Mouse (Mus musculus): Measurements from ENCODE around the gene Gm10283.
"Not testable (repeated sequence)": the region's sequence is repeated elsewhere in the genome, so short reads cannot be mapped to it uniquely, and the experiment has no call there.

The Gm10283 gene

DNA sequence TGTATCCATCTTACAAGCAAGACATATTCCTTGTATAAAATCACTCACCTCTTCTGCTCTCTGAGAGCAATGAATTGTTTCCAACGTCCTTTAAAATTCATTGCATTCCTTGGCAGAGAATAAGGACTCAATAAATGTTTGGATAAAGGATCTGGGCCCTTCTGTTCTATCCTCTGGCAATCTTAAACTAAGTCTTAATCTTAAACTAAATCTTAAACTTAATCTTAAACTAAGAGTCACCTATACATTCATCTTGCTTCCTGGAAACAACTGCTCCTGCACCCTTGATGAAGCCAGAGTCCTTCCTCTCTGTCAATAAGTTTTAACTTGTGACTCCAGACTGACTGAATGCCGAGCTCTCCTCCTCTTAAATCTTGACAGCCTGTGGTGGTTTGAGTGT, at the start of gene Gm10283:
Gm10283 (minus strand) TSS at position 101 of the 400 bp plus-strand sequence.
- no peak for DNase-seq (ENCODE audit: low spot score)

DNA sequence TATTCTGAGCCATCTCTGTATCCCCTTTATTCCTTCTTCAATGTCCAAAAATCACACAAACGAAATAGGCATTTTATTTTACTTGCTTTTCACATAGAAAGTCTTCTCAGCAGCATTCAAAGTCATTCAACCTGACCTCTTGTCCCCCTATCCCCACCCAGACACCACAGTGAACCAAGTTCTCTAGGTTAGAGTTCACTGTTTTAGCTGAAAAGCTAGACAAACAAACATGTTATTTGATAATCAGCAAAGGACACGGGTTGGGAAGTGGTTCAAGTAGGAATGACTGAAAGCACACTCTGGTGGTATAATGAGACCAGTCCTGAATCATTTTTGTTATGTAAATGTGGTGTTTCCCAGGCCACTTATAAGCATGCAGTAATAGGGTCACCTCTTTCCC, 31.9 kb upstream of the Gm10283 start:
- DNase-seq (ENCODE audit: low spot score) = no peak

DNA sequence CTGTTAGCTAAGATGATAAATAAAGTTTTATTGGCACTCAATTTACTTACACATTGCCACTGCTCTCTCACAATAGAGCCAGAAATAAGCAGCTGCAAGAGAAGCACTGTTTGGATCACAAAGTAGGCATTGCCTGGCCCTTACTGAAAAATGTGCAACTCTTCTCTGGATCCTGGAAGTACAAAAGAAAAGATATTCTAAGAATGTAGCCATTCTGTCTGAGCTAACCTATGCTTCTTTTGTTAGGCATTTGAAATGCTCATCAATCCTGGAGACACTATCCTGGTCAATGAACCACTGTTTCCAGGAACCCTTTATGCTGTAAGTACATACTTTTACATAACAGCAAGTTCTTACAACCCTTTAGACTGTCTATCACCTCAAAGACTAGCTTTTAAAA, 15.3 kb upstream of the Gm10283 start:
- DNase-seq (ENCODE audit: low spot score) = no peak

DNA sequence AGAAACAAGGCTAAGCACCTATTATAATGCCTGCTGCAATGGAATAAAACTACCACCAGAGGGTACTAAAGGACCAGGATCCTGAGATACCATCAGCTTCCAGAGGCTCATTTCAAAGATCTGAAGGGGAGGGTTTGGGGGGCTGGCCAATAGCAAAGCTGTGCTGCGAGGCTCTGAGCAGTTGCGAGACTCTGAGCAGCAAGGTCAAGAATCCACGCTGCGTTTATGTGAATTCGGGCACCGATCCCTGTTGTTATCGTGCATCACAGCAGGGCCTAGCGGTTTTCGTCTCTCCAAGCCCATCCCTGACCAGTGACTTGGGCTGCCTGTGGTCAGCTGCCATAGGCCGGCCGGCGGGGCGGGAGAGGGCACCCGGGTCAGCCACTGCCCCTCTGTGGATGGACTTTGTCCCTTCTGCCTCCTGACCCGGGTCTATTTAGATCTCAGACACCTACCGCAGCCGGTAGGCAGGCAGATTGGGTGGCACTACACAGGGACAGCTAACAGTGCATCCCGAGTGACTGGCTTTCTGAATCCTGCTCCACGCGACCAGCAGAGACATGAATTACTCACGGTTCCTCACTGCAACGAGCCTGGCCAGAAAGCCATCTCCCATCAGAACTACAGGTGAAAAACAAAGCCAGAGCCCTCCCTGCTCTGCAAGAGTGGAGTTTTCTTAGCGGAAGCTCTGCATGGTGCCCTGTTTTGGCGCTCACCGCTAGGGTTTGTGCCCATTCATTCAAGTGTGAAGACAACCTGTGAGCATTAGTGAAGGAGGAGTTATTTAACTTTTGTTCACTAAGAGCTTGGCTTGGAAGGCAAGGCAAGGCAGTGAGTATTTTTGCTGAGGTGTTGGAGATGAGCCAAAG, 2.9 kb upstream of the Gm10283 start, which contains the start of gene Aadat:
Aadat (plus strand) TSS at position 280 of the 869 bp plus-strand sequence.
- DNase-seq (ENCODE audit: low spot score) = peak; percentile 26

DNA sequence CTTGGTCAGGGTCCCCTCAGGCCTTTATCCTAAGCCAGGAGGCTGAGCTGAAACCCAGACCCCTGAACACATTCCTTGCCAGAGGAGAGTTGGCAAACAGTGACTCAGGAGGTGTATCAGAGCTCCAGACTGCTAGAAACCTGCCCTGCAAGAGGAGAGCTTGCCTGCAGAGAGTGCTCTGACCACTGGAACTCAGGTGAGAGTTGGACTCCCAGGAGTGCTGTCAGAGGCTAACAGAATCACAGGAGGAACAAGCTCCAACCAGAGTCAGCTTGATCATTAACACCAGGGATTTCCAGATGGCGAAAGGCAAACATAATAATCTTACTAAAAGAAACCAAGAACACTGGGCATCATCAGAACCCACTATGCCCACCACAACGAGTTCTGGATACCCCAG, 8.0 kb downstream of the Gm10283 start:
- DNase-seq (ENCODE audit: low spot score) = not testable (repeated sequence)

DNA sequence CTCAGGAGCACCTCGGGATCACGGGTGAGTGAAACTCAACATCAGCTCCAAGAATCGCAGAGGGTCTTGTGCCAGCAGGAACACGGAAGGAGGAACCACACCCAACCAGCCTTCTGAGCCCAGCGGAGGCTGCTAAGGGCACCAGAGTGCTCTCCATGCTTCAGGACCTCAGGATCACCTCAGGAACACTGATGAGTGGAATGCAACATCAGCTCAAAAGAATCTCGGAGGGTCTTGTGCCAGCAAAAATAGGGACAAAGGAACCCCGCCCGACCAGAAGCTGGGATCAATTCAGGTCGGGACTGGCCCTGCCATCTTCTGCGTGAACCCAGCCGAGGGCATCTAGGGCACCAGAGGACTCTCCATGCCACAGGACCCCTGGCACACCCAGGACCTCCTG, 8.4 kb downstream of the Gm10283 start:
- no peak for DNase-seq (ENCODE audit: low spot score)

DNA sequence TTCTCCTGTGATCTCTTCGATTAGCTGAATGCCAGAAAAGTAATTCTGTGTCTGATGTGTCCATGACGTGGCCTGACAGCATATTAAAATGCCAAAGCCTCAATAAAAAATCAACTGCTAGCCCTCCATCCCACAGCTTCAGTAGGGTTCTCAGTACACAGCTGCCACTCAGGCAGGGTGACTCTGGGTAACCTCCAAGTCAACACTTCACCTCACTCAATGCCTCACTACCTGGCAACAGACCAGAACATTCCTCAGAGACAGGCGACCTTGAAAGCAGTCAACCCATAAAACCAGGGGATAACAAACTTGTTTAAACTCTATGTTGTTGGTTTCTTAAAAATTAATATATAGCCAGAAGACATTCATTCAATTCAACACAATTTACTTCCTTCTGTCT, 10.5 kb downstream of the Gm10283 start:
- DNase-seq (ENCODE audit: low spot score) = no peak

DNA sequence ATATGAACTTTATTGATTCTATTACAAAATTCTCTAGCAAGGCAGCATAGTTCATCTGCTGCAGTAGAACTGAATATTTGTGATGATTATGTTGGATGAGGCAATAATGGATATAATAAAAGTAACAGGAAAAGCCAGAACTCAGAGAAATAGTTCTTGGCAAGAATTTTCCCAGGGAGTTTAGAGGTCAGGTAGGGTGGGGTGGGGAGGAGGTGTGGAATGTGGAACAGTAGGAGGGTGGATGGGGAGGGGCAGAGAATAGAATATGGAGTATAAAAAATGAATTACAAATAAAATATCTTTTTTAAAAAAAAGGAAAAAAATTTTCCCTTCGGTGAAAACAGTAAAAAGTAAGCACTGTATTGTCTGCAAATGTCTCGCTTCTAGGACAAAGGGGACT, 11.1 kb downstream of the Gm10283 start:
- DNase-seq (ENCODE audit: low spot score) = no peak

DNA sequence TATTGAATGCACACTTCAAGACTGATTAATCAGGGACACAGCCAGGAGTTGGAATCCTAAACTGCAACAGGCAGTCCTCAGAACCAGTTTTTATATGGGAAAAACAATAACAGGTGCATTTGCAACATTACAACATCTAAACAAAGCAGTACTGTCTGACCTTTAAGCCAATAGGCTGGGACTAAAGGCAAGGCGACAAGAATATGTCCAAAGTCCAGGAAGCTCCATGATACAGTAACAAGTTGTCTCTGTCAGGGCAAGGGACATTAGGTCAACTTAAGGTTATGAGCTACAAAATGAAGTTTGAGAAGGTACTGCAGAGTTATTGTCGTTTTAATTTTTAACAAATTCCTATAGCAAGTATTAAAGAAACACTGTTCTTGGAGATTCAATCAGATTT, 12.9 kb downstream of the Gm10283 start:
- no peak for DNase-seq (ENCODE audit: low spot score)

DNA sequence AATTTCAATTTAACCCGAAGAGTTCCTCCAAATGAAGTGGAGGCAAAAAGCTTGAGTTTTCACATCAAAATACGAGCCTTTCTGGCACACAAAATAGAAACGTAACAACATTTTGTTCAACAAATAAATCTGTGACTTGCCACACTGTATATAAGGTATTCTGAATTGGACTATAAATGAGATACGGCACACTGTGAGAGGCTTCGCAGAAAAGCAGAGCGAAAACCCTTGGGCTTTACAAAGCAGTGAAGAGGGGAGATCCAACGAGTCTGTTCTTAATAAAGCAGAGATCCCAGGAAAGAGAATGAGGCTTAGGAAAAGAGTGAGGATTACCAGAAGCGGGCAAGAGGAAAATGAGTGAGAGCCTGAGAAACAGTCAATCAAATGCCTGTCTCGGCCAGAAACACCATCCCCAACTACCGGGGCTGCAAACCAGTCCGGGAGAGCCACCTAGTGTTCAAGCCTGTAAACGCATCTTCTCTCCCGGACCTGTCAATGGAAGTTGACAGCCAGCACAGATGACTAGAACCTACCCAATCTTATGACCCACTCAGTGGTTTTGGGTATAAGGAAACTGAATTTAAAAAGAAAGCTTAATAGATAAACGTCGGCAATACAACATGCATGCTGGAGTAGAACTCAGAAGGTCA, 36.2 kb downstream of the Gm10283 start:
- peak; percentile 5 for DNase-seq (ENCODE audit: low spot score)

DNA sequence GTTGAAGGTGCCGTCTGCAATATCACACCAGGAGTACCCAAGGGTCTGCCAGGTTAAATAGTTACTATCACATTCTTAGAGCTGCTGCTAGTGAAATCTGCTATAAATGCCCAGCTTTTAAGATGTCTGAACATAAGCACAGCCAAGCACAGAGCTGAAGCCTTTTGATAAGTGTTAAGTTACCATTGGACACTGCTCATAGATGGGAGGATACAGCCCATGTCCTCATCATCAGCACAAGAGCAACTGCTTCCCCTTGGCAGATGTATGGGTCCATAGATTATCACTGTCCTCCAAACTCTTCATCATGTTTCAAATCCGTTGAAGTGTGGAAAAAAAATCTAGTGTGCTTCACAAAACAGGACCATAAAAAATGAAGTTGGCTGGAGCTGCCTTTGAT, 53.7 kb downstream of the Gm10283 start:
- no peak for DNase-seq (ENCODE audit: low spot score)

DNA sequence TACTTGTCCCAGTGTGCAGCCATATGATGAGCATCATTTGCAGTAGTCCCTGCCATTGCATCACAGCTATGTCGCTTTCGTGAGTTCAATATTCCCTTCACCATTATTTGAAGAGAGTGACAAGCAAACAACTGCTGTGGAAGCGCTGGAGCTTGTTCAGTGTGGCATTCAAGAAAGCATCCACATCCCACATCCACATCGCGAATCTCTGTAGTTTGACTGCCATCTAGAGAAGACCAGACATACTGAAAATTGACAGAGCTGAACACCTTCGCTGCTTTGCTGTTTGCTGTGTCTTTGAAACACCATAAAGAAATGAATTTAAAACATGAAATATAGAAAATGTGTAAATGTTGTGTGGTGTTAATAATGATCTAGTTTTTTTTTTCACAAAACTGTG, 58.0 kb downstream of the Gm10283 start:
- DNase-seq (ENCODE audit: low spot score) = no peak

DNA sequence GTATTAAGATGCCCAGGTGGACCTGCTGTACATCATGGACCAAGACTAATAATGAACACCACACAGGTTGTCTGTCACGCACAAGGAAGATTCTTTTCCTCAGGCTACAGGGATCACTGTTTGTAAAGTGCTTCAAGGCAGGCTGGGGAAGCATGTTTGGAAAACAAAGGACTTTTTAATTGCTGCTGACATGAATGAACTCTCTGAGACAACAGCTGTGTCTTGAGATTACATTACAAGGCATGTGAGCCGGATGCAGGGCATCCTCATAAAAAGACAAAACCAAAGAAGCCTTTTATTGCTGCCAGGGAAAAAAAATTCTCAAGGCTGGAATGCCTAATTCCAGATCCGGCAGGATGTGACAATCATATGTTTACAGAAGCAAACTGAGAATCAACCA, 64.4 kb downstream of the Gm10283 start:
- DNase-seq (ENCODE audit: low spot score) = no peak

DNA sequence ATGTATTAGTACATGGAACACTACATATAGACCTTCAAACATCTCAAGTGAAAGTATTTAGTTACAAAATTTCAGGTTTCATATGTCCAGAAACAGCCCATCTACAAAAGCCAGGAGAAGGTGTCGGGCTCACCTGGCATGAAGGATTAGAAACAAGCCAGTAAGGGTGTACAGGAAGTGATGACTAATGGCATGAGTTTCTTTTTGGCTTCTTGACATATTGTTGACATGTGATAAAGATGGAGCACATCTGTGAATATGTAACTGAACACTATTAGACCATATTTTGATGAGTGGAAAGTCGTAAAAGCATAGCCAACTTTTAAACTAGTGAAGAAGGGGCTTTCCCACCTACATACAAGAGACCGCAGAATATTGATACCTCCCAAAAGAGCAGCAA, 66.1 kb downstream of the Gm10283 start:
- DNase-seq (ENCODE audit: low spot score) = no peak

DNA sequence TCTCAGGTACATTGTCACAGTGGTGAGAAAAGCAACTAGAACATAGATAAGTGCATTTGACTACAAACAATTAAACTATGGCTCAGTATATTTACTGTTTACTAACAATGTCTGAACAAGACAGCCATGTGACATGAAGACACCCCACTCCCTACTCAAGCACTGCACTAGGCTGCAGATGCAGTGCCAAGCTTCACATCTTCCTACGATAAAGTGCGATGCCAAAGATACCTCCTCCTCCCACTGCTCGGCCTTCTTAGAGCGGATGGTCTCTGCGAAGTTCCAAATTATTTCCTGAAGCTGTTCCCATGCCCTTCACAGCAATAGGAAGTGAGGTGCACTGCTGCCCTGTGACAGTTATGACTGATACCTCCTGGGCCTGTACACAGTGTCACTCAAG, 70.3 kb downstream of the Gm10283 start:
- no peak for DNase-seq (ENCODE audit: low spot score)

DNA sequence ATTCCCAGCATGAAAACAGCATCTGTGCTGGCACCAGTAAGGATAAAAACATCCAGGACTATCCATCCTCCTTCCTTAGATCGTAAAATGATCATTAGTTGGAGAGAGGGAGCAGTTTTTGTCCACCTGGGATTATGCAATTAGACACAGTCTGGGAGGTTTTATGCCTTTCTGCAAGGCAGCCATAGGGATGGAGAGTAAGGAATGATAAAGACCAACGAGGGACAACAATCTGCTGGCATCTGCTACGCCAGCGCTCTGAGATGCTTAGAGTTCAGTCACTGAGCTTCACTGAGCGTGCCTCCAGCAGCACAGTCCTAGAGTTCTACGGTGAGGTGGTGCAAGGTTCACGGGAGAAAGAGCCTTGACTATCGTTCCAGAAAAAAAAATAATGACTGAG, 96.6 kb downstream of the Gm10283 start:
- DNase-seq (ENCODE audit: low spot score) = no peak

DNA sequence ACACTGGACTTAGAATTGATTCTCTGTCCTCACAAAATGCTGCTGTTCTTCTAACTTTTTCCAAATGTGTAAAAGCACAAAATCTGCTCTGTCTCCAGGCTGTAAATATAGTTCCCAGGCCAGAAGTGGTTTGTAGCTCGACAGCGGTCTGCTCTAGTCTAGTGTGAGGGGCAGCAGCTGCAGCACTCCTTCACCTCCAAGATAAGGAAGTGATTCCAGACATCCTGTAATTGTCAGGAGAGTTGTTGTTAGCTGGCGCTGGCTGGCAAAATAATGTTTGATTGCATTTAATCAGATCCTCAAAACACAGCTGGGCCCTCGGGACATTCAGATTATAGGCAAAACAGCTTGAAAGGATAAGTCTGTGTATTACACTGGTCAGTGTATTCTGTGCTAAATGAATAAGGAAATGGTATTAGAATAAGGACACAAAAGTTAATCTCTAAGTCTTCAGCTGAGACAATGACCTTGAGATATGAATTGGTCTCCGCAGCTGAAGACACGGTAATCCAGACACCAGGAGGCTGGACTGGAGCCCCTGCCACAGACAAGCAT, 97.9 kb downstream of the Gm10283 start:
- no peak for DNase-seq (ENCODE audit: low spot score)

DNA sequence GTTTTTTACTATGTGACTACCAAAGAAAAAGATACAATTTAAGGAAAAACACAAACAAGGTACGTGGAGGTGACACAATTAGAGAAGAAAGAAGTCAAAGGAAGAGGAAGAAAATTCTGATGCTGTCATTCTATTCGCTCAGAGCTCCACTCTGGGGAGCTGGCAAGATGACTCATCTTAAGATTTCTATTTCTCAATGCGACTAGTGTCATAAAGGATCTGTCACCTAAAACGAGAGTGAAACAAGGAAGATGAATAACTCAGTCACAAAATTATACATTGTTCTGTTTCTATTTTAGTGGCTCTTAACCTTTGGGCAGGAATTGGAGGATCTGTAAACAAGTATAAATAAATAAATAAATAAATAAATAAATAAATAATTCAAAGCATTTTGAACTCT, 109.3 kb downstream of the Gm10283 start:
- DNase-seq (ENCODE audit: low spot score) = no peak

DNA sequence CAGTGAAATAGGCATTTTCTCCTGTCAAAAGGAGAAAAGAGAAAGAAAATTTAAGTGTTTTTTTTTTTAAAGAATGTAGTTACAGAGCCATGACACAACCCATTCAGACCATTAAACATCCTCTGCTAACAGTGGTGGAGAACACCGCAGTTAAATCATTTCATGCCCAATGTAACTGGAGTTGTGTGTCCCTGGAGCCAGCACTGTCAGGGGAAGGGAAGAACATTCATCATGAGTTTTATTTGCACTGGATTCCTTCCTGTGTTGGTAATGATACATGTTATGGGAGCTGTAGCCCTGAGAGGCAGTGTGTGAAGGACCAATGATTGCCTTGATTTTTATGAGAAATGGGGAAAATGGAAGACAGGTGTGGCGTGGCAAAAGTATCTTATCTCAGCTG, 116.4 kb downstream of the Gm10283 start:
- no peak for DNase-seq (ENCODE audit: low spot score)
